Comparison of ENCODE assay signal across 25 mouse cellular contexts in the genomic region with DNA sequence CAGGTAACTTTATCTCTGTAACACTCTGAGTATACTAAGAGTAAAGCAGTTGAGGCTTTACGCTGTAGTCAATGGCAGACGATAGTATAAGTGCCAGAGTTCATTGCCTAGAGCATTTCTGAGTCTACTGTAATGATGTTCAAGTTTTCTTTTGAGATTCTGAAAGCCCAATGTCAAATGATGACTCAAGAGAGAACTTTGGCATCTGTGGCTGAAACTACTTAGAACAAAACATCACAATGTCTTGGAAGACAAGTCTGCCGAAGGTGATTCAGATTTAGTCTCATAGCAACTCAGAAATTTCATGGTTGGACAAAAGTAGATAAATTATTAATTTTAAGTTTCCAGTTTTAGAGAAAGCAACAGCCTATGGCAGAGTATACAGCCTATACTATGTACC.
"Had no signal": no experiment of that assay in that cellular context is flagged by ENCODE, and none has a peak within 500 bp of the region (broad histone marks: within the 10 kb centered on the region; RNA-seq: fewer than 3 reads in every experiment).

No protein-coding gene starts in this region.

- H3K4me1 ChIP-seq: embryonic facial prominence, embryonic 12.5 days; embryonic facial prominence, embryonic 13.5 days; embryonic facial prominence, embryonic 15.5 days had no signal

- DNase-seq: cerebellum, adult 9-10 months; cerebellum, adult 9-11 months; cerebellum, postnatal 10 days; cerebellum, postnatal 14 days; cerebellum, postnatal 25 days; cerebellum, postnatal 36 days; forebrain, postnatal 0 days; gastrocnemius, adult 2 months; gastrocnemius, postnatal 10 days; gastrocnemius, postnatal 14 days; gastrocnemius, postnatal 25 days; gastrocnemius, postnatal 36 days; heart, adult 11 months; heart, adult 18-20 months; heart, adult 2 months had no signal

- H3K4me3 ChIP-seq: embryonic facial prominence, embryonic 10.5 days; embryonic facial prominence, embryonic 12.5 days; embryonic facial prominence, embryonic 13.5 days; embryonic facial prominence, embryonic 15.5 days; erythroblast, embryonic 14.5 days; forebrain, embryonic 10.5 days; forebrain, embryonic 12.5 days; forebrain, embryonic 13.5 days; forebrain, embryonic 15.5 days; gastrocnemius, adult 2 months; heart, adult 2 months; heart, embryonic 10.5 days had no signal
